Mouse (Mus musculus) heart, embryonic 14.5 days (tissue): ENCODE data around the gene Atp23. TPM values are rescaled to one million over a fixed set of nuclear protein-coding genes. Genes with fewer than 3 reads are reported as not detected.
"Not testable (repeated sequence)": the region's sequence is repeated elsewhere in the genome, so short reads cannot be mapped to it uniquely, and the experiment has no call there.

Experiments used
- ATAC-seq: fragments of 200-750 bp; cut with Nextera tagmentation; 2 replicates; pipeline ENCODE4 v1.8.0; 2017; ENCODE audit warnings: low read depth, moderate TSS enrichment; ENCODE audit not compliant: insufficient number of reproducible peaks, insufficient read depth, low FRiP score
- H3K27ac ChIP-seq, 2 experiments: fragments of 200-500 bp in 1 of 2; fragments of 300-500 bp in 1 of 2; sonication (generic) in 1 of 2; replicated peaks in 1 of 2; 2 replicates each; pipeline ENCODE4 v1.5.1; 2012 to 2014; ENCODE audit warnings: low read depth in 2 of 2, low read length in 2 of 2, control low read depth in 1 of 2, mild to moderate bottlenecking in 1 of 2, mixed read lengths in 1 of 2; ENCODE audit not compliant: control insufficient read depth in 1 of 2, insufficient read depth in 1 of 2
- H3K27me3 ChIP-seq: fragments of 300-500 bp; sonication (generic); 2 replicates; pipeline ENCODE4 v1.6.1; 2014; ENCODE audit warnings: mild to moderate bottlenecking, low read length, control low read depth; ENCODE audit not compliant: control insufficient read depth, insufficient read depth
- H3K36me3 ChIP-seq: fragments of 300-500 bp; sonication (generic); 2 replicates; pipeline ENCODE4 v1.6.1; 2014; ENCODE audit warnings: mild to moderate bottlenecking, control low read depth, low read length, mixed read lengths; ENCODE audit not compliant: control insufficient read depth, insufficient read depth
- H3K4me1 ChIP-seq, 2 experiments: fragments of 200-500 bp in 1 of 2; fragments of 300-500 bp in 1 of 2; sonication (generic) in 1 of 2; 2 replicates each; pipeline ENCODE4 v1.6.1; 2012 to 2014; ENCODE audit warnings: low read length in 2 of 2, control low read depth in 1 of 2, mixed read lengths in 1 of 2; ENCODE audit not compliant: control insufficient read depth in 2 of 2, insufficient read depth in 2 of 2
- H3K4me2 ChIP-seq: fragments of 300-500 bp; sonication (generic); 2 replicates; pipeline ENCODE4 v1.6.1; 2014; ENCODE audit warnings: mild to moderate bottlenecking, low read length
- H3K4me3 ChIP-seq, 2 experiments: fragments of 200-500 bp in 1 of 2; fragments of 300-500 bp in 1 of 2; sonication (generic) in 1 of 2; 2 replicates each; pipeline ENCODE4 v1.5.1; 2012 to 2014; ENCODE audit warnings: low read length in 2 of 2, mild to moderate bottlenecking in 2 of 2, control low read depth in 1 of 2, low read depth in 1 of 2, moderate library complexity in 1 of 2; ENCODE audit not compliant: control insufficient read depth in 1 of 2, insufficient read depth in 1 of 2
- H3K9ac ChIP-seq: fragments of 300-500 bp; sonication (generic); 2 replicates; pipeline ENCODE4 v1.6.1; 2014; ENCODE audit warnings: mild to moderate bottlenecking, low read length
- H3K9me3 ChIP-seq: fragments of 300-500 bp; sonication (generic); 2 replicates; pipeline ENCODE4 v1.6.1; 2016; ENCODE audit warnings: low read length, control low read depth; ENCODE audit not compliant: control insufficient read depth
- WGBS: fragments of 180-500 bp; shearing (Covaris S2); extraction: QIAGEN DNeasy Blood & Tissue Kit; methylation state at CpG from one replicate; pipeline ENCODE4 v1.1.7; 2014; 5-methylcytosine and 5-hydroxymethylcytosine counted together
- polyA plus RNA-seq: library from polyadenylated mRNA; unstranded; fragments of >200 nt; fragmentation: Nextera tagmentation; extraction: Ambion mirVana; gene quantifications from 2 replicates; pipeline ENCODE4 v1.2.1, GENCODE M21; 2014

Atp23 gene
- polyA plus RNA-seq, 1 experiment from 2014 or later, result 10.0 TPM

DNA sequence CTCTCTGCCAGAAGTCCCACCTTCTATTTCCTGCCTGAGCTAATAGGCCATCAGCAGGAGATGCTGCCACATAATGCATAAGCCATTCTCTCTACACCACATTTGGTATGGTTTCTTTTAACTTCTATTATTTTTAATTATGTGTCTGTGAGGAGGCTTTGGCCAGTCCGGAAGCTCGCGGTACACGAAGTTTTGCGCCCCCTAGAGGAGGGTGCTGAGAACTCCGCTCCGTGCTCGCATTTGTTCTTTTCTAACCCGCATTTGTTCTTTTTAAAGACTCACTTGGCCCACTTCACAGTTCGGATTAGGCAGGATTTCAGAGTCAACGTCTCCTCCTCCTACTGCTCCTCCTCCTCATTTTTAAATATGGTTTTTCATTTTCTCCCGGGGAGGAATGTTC, 56.5 kb downstream of the Atp23 start:
- Histone ChIP-seq H3K9me3 (no peaks in the 10 kb centered on the region), H3K36me3 (no peaks in the 10 kb centered on the region), H3K4me3 (no peak overlapping the region), H3K9ac (no peak overlapping the region), H3K4me1 (no peaks in the 10 kb centered on the region), H3K27me3 (no peaks in the 10 kb centered on the region), H3K27ac (no peak overlapping the region), H3K4me2 (peak overlapping the region; percentile 34)
- WGBS, result 28% methylated on average over 12 of the region's 12 CpGs
- ATAC-seq, result no peak

DNA sequence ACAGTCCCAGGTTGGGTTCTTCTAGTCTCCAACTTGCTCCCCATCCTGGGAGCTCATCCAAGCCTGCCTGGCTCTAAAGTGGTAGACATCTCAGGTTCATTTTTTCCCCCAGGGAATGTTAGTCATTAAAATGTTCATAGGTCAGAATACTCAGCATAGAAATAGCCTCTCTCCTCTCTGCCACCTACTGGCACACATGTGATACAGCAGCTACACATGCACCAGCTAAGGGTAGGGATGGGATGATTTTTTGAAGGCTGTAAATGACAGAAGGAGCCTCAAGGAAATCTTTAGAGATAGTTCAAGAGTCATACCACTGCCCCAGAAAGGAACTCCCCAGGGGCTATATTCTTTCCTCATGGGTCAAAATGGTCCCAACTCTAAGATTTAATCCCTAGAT, 60.9 kb downstream of the Atp23 start:
- Histone ChIP-seq H3K9me3 (no peaks in the 10 kb centered on the region), H3K9ac (no peak overlapping the region), H3K27me3 (no peaks in the 10 kb centered on the region), H3K36me3 (no peaks in the 10 kb centered on the region), H3K27ac (no peak overlapping the region), H3K4me2 (no peak overlapping the region), H3K4me3 (no peak overlapping the region), H3K4me1 (no peaks in the 10 kb centered on the region)
- ATAC-seq, result no peak

GRCm38 (mm10) chr10:126833006-126833405, 68.1 kb downstream of the Atp23 start:
- Histone ChIP-seq H3K4me3 (no peak overlapping the region), H3K4me1 (no peaks in the 10 kb centered on the region), H3K9ac (no peak overlapping the region), H3K27me3 (no peaks in the 10 kb centered on the region), H3K9me3 (no peaks in the 10 kb centered on the region), H3K36me3 (no peaks in the 10 kb centered on the region), H3K4me2 (no peak overlapping the region), H3K27ac (no peak overlapping the region)
- 39% methylated on average over 5 of the region's 5 CpGs for WGBS
- ATAC-seq, result no peak

DNA sequence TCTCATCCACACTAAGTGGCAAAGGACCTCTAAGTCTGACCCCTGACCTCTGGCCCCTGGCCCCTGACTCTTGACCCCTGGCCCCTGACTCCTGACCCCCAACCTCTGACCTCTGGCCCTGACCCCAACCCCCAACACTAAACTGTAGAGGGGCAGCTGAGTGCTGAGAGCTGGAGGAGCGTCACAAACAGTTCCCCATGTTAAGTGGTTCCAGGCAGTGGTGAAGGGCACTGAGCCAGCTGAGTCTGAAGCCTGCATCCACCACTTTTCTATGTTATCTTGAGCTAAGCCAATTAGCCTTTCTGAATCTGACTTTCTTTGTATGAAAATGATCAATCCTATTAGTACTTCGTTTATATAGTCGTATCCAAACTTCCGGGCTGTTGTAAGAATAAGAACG, 69.8 kb downstream of the Atp23 start:
- ATAC-seq, result no peak
- Histone ChIP-seq H3K36me3 (no peaks in the 10 kb centered on the region), H3K4me1 (no peaks in the 10 kb centered on the region), H3K4me3 (no peak overlapping the region), H3K9me3 (no peaks in the 10 kb centered on the region), H3K4me2 (no peak overlapping the region), H3K27ac (no peak overlapping the region), H3K9ac (no peak overlapping the region), H3K27me3 (no peaks in the 10 kb centered on the region)
- 78% methylated on average over 5 of the region's 5 CpGs for WGBS

DNA sequence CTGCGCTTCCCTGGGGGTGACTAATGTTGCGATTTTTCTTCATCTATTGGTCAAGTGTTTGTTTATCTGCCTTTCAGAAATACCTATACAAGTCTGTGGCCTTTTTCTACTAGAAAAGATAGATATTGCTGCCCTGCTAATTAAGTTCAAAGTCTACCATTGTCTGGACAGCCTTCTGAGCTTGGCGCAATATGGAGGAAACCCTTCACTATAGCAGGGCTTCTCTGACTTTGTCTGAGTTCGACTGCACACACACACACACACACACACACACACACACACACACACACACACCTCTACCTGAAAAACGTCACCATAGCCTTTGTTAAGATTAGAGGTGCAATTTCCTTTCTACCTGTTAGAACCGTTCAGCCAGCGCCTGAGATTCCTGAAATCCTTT, 72.5 kb downstream of the Atp23 start:
- Histone ChIP-seq H3K4me1 (no peaks in the 10 kb centered on the region), H3K36me3 (no peaks in the 10 kb centered on the region), H3K9ac (no peak overlapping the region), H3K4me2 (no peak overlapping the region), H3K9me3 (no peaks in the 10 kb centered on the region), H3K27me3 (no peaks in the 10 kb centered on the region), H3K27ac (no peak overlapping the region), H3K4me3 (no peak overlapping the region)
- 70% methylated on average over 7 of the region's 7 CpGs for WGBS
- no peak for ATAC-seq

- no peak for ATAC-seq
- no peak overlapping the region for H3K9ac ChIP-seq
These were observed 73.1 kb downstream of the Atp23 start for GRCm38 (mm10) chr10:126827941-126828593.

DNA sequence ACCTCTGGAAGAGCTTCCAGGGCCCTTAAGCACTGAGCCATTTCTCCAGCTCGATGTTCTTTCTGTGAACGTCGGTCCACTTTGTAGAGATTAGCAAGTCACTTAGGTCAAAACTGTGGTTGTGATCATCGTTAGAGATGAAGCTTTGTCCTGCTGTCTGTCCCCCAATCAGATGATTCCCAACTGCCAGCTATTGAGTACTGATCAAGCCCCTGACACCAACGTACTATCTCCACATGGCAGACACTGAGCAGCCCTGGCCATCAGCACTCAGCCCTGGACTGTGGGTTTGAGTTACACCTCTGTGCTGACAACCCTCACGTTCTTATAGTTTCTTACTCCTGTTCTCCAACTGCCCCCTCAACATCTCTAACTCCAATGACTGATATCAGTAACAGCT, 74.2 kb downstream of the Atp23 start:
- ATAC-seq, result no peak
- WGBS, result 81% methylated on average over 6 of the region's 6 CpGs
- Histone ChIP-seq H3K4me3 (no peak overlapping the region), H3K9me3 (no peaks in the 10 kb centered on the region), H3K4me2 (no peak overlapping the region), H3K27ac (no peak overlapping the region), H3K9ac (no peak overlapping the region), H3K4me1 (no peaks in the 10 kb centered on the region), H3K27me3 (no peaks in the 10 kb centered on the region), H3K36me3 (no peaks in the 10 kb centered on the region)

More at GRCm38 (mm10) chr10:126827941-126828593, 73.1 kb downstream of the Atp23 start:
- no peaks in the 10 kb centered on the region for H3K27me3 ChIP-seq
- no peak overlapping the region for H3K4me3 ChIP-seq
- H3K9me3 ChIP-seq, result no peaks in the 10 kb centered on the region
- H3K4me2 ChIP-seq, result no peak overlapping the region
- H3K36me3 ChIP-seq, result no peaks in the 10 kb centered on the region
- H3K4me1 ChIP-seq, result no peaks in the 10 kb centered on the region
- H3K27ac ChIP-seq, result no peak overlapping the region
- 66% methylated on average over 8 of the region's 8 CpGs for WGBS

DNA sequence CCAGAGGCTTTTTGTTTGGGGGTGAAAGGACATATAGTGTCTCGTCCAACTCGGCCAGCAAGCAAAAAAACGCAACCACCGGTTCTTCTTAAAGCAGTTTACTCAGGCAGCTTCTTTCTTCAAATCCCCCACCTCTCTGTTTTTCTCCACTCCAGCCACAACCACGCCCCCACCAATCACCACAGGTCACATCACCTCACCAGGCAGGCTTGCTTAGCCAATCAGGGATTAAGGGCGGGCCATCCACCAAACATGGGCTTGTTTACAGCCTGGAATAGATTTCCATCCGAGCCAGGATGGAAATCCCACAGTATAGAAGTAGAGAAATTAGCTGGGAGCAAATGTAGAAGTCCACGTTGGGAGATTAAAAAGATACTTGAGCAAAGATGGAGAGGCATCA, 74.9 kb downstream of the Atp23 start:
- not testable (repeated sequence) for H3K4me2 ChIP-seq, H3K4me3 ChIP-seq, H3K27me3 ChIP-seq, H3K36me3 ChIP-seq, ATAC-seq, H3K27ac ChIP-seq, H3K4me1 ChIP-seq, H3K9ac ChIP-seq, H3K9me3 ChIP-seq
- 81% methylated on average over 8 of the region's 8 CpGs for WGBS
